Mouse (Mus musculus) midbrain, embryonic 16.5 days (tissue): ENCODE measurements around the gene Grap2. TPM values are rescaled to one million over a fixed set of nuclear protein-coding genes. Genes with fewer than 3 reads are reported as not detected.

Experiments
- ATAC-seq: fragments of 200-750 bp; cut with Nextera tagmentation; 2 replicates; pipeline ENCODE4 v1.8.0; 2017; ENCODE audit warnings: moderate TSS enrichment
- H3K27ac ChIP-seq: fragments of 300-500 bp; sonication (generic); 2 replicates; pipeline ENCODE4 v1.5.1; 2014; ENCODE audit warnings: mild to moderate bottlenecking, low read length, mixed read lengths
- H3K27me3 ChIP-seq: fragments of 300-500 bp; sonication (generic); 2 replicates; pipeline ENCODE4 v1.6.1; 2014; ENCODE audit warnings: low read depth, low read length, mixed read lengths; ENCODE audit not compliant: control insufficient read depth, insufficient read depth
- H3K36me3 ChIP-seq: fragments of 300-500 bp; sonication (generic); 2 replicates; pipeline ENCODE4 v1.6.1; 2014; ENCODE audit warnings: mild to moderate bottlenecking, low read length, moderate library complexity, mixed read lengths; ENCODE audit not compliant: control insufficient read depth, insufficient read depth
- H3K4me1 ChIP-seq: fragments of 300-500 bp; sonication (generic); 2 replicates; pipeline ENCODE4 v1.6.1; 2014; ENCODE audit warnings: mild to moderate bottlenecking, low read length, mixed read lengths; ENCODE audit not compliant: control insufficient read depth, insufficient read depth
- H3K4me2 ChIP-seq: fragments of 300-500 bp; sonication (generic); 2 replicates; pipeline ENCODE4 v1.6.1; 2014; ENCODE audit warnings: mild to moderate bottlenecking, low read length, mixed read lengths
- H3K4me3 ChIP-seq: fragments of 300-500 bp; sonication (generic); 2 replicates; pipeline ENCODE4 v1.5.1; 2014; ENCODE audit warnings: low read depth, mild to moderate bottlenecking, low read length, moderate library complexity, mixed read lengths
- H3K9ac ChIP-seq: fragments of 300-500 bp; sonication (generic); 2 replicates; pipeline ENCODE4 v1.6.1; 2014; ENCODE audit warnings: low read depth, low read length, mixed read lengths
- H3K9me3 ChIP-seq: fragments of 300-500 bp; sonication (generic); replicated peaks from 2 replicates; pipeline ENCODE4 v1.6.1; 2014; ENCODE audit warnings: mild to moderate bottlenecking, low read length, mixed read lengths; ENCODE audit not compliant: control insufficient read depth, poor library complexity, severe bottlenecking
- WGBS: fragments of 180-500 bp; shearing (Covaris S2); extraction: QIAGEN DNeasy Blood & Tissue Kit; methylation state at CpG from one replicate; pipeline ENCODE4 v1.1.7; 2014; 5-methylcytosine and 5-hydroxymethylcytosine counted together
- polyA plus RNA-seq: library from polyadenylated mRNA; unstranded; fragments of >200 nt; fragmentation: Nextera tagmentation; extraction: Ambion mirVana; gene quantifications from 2 replicates; pipeline ENCODE4 v1.2.1, GENCODE M21; 2015

Gene Grap2
- polyA plus RNA-seq, 1 experiment from 2014 or later, result 0.23 TPM

- no peak overlapping the region for H3K27ac ChIP-seq
- no peak overlapping the region for H3K4me2 ChIP-seq
- H3K27me3 ChIP-seq, result no peaks in the 10 kb centered on the region
- 57% methylated on average over 11 of the region's 11 CpGs for WGBS
- no peak overlapping the region for H3K9ac ChIP-seq
- no peak overlapping the region for H3K4me3 ChIP-seq
- H3K4me1 ChIP-seq, result peaks cover 5% of the 10 kb centered on the region
- no peak for ATAC-seq
- H3K36me3 ChIP-seq, result no peaks in the 10 kb centered on the region
- no peaks in the 10 kb centered on the region for H3K9me3 ChIP-seq
Measured at GRCm38 (mm10) chr15:80634391-80635193, 62.2 kb downstream of the Grap2 start.

- ATAC-seq, result no peak
- H3K9me3 ChIP-seq, result no peaks in the 10 kb centered on the region
- WGBS, result 61% methylated on average over 13 of the region's 13 CpGs
- H3K9ac ChIP-seq, result no peak overlapping the region
- no peak overlapping the region for H3K4me2 ChIP-seq
- no peak overlapping the region for H3K27ac ChIP-seq
- no peaks in the 10 kb centered on the region for H3K27me3 ChIP-seq
- no peaks in the 10 kb centered on the region for H3K36me3 ChIP-seq
- H3K4me1 ChIP-seq, result no peaks in the 10 kb centered on the region
- H3K4me3 ChIP-seq, result no peak overlapping the region
Measured at GRCm38 (mm10) chr15:80636757-80637372, 64.5 kb downstream of the Grap2 start.

GRCm38 (mm10) chr15:80639071-80639702, 66.8 kb downstream of the Grap2 start:
- Histone ChIP-seq H3K27me3 (no peaks in the 10 kb centered on the region), H3K36me3 (no peaks in the 10 kb centered on the region), H3K4me3 (no peak overlapping the region), H3K27ac (no peak overlapping the region), H3K4me1 (no peaks in the 10 kb centered on the region), H3K4me2 (no peak overlapping the region), H3K9ac (no peak overlapping the region), H3K9me3 (no peaks in the 10 kb centered on the region)
- 59% methylated on average over 11 of the region's 11 CpGs for WGBS
- ATAC-seq, result no peak

- WGBS, result 93% methylated on average over 3 of the region's 3 CpGs
- Histone ChIP-seq H3K9ac (no peak overlapping the region), H3K4me2 (no peak overlapping the region), H3K27ac (no peak overlapping the region), H3K9me3 (no peaks in the 10 kb centered on the region), H3K27me3 (no peaks in the 10 kb centered on the region), H3K4me3 (no peak overlapping the region), H3K4me1 (no peaks in the 10 kb centered on the region), H3K36me3 (no peaks in the 10 kb centered on the region)
- no peak for ATAC-seq
Measured at GRCm38 (mm10) chr15:80639874-80640273, 67.5 kb downstream of the Grap2 start.

GRCm38 (mm10) chr15:80641702-80642435, 69.5 kb downstream of the Grap2 start:
- H3K27ac ChIP-seq, result no peak overlapping the region
- no peaks in the 10 kb centered on the region for H3K9me3 ChIP-seq
- H3K36me3 ChIP-seq, result no peaks in the 10 kb centered on the region
- no peak for ATAC-seq
- 90% methylated on average over 2 of the region's 2 CpGs for WGBS
- no peak overlapping the region for H3K4me3 ChIP-seq
- H3K27me3 ChIP-seq, result no peaks in the 10 kb centered on the region
- H3K4me1 ChIP-seq, result no peaks in the 10 kb centered on the region
- H3K9ac ChIP-seq, result no peak overlapping the region
- no peak overlapping the region for H3K4me2 ChIP-seq

GRCm38 (mm10) chr15:80645006-80645797, 72.8 kb downstream of the Grap2 start:
- no peak for ATAC-seq
- Histone ChIP-seq H3K4me1 (no peaks in the 10 kb centered on the region), H3K9ac (no peak overlapping the region), H3K4me3 (no peak overlapping the region), H3K9me3 (no peaks in the 10 kb centered on the region), H3K27me3 (no peaks in the 10 kb centered on the region), H3K36me3 (no peaks in the 10 kb centered on the region), H3K4me2 (no peak overlapping the region), H3K27ac (no peak overlapping the region)
- 88% methylated on average over 17 of the region's 17 CpGs for WGBS

- Histone ChIP-seq H3K9me3 (no peaks in the 10 kb centered on the region), H3K4me3 (no peak overlapping the region), H3K9ac (no peak overlapping the region), H3K4me1 (no peaks in the 10 kb centered on the region), H3K4me2 (no peak overlapping the region), H3K27me3 (no peaks in the 10 kb centered on the region), H3K27ac (no peak overlapping the region), H3K36me3 (no peaks in the 10 kb centered on the region)
- no peak for ATAC-seq
- 81% methylated on average over 15 of the region's 15 CpGs for WGBS
Measured at GRCm38 (mm10) chr15:80648977-80649606, 76.7 kb downstream of the Grap2 start.

- Histone ChIP-seq H3K4me3 (no peak overlapping the region), H3K4me2 (no peak overlapping the region), H3K9ac (no peak overlapping the region), H3K27ac (no peak overlapping the region), H3K4me1 (no peaks in the 10 kb centered on the region), H3K36me3 (no peaks in the 10 kb centered on the region), H3K9me3 (no peaks in the 10 kb centered on the region), H3K27me3 (no peaks in the 10 kb centered on the region)
- ATAC-seq, result no peak
- 79% methylated on average over 2 of the region's 2 CpGs for WGBS
Measured at GRCm38 (mm10) chr15:80650412-80650811, 78.0 kb downstream of the Grap2 start.
